ENCODE assay signal across 10 mouse cellular contexts in genomic region chr13:25695017-25695604, GRCm38 (mm10).
DNase-seq lines count a peak whose midpoint lies in the region; ATAC-seq lines count a peak whose summit lies in the region.
"Had no signal": no experiment of that assay in that cellular context is flagged by ENCODE, and none has a peak within 500 bp of the region (broad histone marks: within the 10 kb centered on the region; RNA-seq: fewer than 3 reads in every experiment).

No protein-coding gene starts in this region.

- H3K9ac ChIP-seq in lung, embryonic 15.5 days, result no peak overlapping the region
- H3K9ac ChIP-seq in intestine, embryonic 15.5 days, result no peak overlapping the region
- H3K9ac ChIP-seq: neural tube, embryonic 13.5 days had no signal

- H3K36me3 ChIP-seq in lung, embryonic 15.5 days, result no peaks in the 10 kb centered on the region
- no peaks in the 10 kb centered on the region for H3K36me3 ChIP-seq in intestine, embryonic 15.5 days
- H3K36me3 ChIP-seq: neural tube, embryonic 13.5 days had no signal

- H3K27ac ChIP-seq in lung, embryonic 15.5 days, result no peak overlapping the region
- H3K27ac ChIP-seq in intestine, embryonic 15.5 days, result no peak overlapping the region
- H3K27ac ChIP-seq: neural tube, embryonic 13.5 days had no signal

- H3K4me2 ChIP-seq in lung, embryonic 15.5 days, result peak overlapping the region; percentile 16; the same call in 1 of the 2 replicates
- no peak overlapping the region for H3K4me2 ChIP-seq in intestine, embryonic 15.5 days (replicated peaks)
- H3K4me2 ChIP-seq: neural tube, embryonic 13.5 days had no signal

- ATAC-seq in cerebellum, adult (ENCODE audit: insufficient number of reproducible peaks, low FRiP score, low TSS enrichment), result no peak
- ATAC-seq in lung, embryonic 15.5 days (ENCODE audit: borderline replicate concordance, extremely low read depth, low FRiP score, low TSS enrichment), result no peak
- no peak for ATAC-seq in intestine, embryonic 15.5 days

- H3K27me3 ChIP-seq in lung, embryonic 15.5 days, result no peaks in the 10 kb centered on the region
- no peaks in the 10 kb centered on the region for H3K27me3 ChIP-seq in intestine, embryonic 15.5 days (replicated peaks)
- H3K27me3 ChIP-seq: neural tube, embryonic 13.5 days had no signal

- WGBS in lung, embryonic 15.5 days, result 59% methylated on average over 14 of the region's 14 CpGs
- 86% methylated on average over 14 of the region's 14 CpGs for WGBS in intestine, embryonic 15.5 days

- no peaks in the 10 kb centered on the region for H3K9me3 ChIP-seq in lung, embryonic 15.5 days
- no peaks in the 10 kb centered on the region for H3K9me3 ChIP-seq in intestine, embryonic 15.5 days
- H3K9me3 ChIP-seq: neural tube, embryonic 13.5 days had no signal

- no peak overlapping the region for H3K4me3 ChIP-seq in lung, embryonic 15.5 days
- H3K4me3 ChIP-seq in intestine, embryonic 15.5 days (replicated peaks), result no peak overlapping the region
- H3K4me3 ChIP-seq: neural tube, embryonic 13.5 days had no signal

- peak; percentile 2 to 3 for DNase-seq in cerebellum, postnatal 36 days
- DNase-seq in lung, postnatal 36 days, result no peak
- peak; percentile 13 to 50 for DNase-seq in layer of hippocampus, postnatal 14 days (ENCODE audit: low spot score in 2 of 2)
- DNase-seq in right cerebral cortex, postnatal 36 days (ENCODE audit: low spot score in 2 of 2), result peak; percentile 47 to 51
- DNase-seq in urinary bladder, postnatal 10 days (ENCODE audit: low spot score), result no peak
- DNase-seq: adrenal gland, postnatal 25 days had no signal

- H3K4me1 ChIP-seq in lung, embryonic 15.5 days, result no peaks in the 10 kb centered on the region
- no peaks in the 10 kb centered on the region for H3K4me1 ChIP-seq in intestine, embryonic 15.5 days (replicated peaks)

Comparison
In these comparisons a context has a peak if more than half of its experiments do, and no peak if none do; other contexts are left out.
1. DNase-seq: peak in cerebellum, postnatal 36 days (2 of 2), layer of hippocampus, postnatal 14 days (2 of 2) and right cerebral cortex, postnatal 36 days (2 of 2); none in lung, postnatal 36 days (single experiment) and urinary bladder, postnatal 10 days (single experiment).